Mouse (Mus musculus) spleen, embryonic (tissue): ENCODE results near the gene Adgrl1.

Experiments used
- CTCF ChIA-PET: fragments of 350-600 bp; sonication (Branson Sonifier 250); formaldehyde crosslinking; loops from one replicate; lab custom pipeline; 2022; lab: Charles Lee

Adgrl1 gene

GRCm38 (mm10) chr8:83899363-83900252, at the start of gene Adgrl1:
TSS of gene Adgrl1 (plus strand) at chr8:83900105.
- CTCF ChIA-PET = interaction anchor here (0.7 kb wide), 1 partner anchor 177 kb away, joined by 7 read pairs; no protein-coding TSS in a partner anchor

GRCm38 (mm10) chr8:83852329-83852728, 47.6 kb upstream of the Adgrl1 start:
- CTCF ChIA-PET = no interaction called here

GRCm38 (mm10) chr8:83853323-83854050, 46.4 kb upstream of the Adgrl1 start:
- CTCF ChIA-PET = no interaction called here

GRCm38 (mm10) chr8:83856486-83857065, 43.3 kb upstream of the Adgrl1 start:
- CTCF ChIA-PET = no interaction called here

GRCm38 (mm10) chr8:83862439-83863268, 37.3 kb upstream of the Adgrl1 start:
- CTCF ChIA-PET = no interaction called here

GRCm38 (mm10) chr8:83874881-83875655, 24.8 kb upstream of the Adgrl1 start:
- CTCF ChIA-PET = no interaction called here

- CTCF ChIA-PET = no interaction called here
Observed at GRCm38 (mm10) chr8:83875656-83876040, 24.3 kb upstream of the Adgrl1 start.

- CTCF ChIA-PET = no interaction called here
Observed at GRCm38 (mm10) chr8:83876080-83876837, 23.6 kb upstream of the Adgrl1 start.

GRCm38 (mm10) chr8:83876838-83877223, 23.1 kb upstream of the Adgrl1 start:
- CTCF ChIA-PET = no interaction called here

GRCm38 (mm10) chr8:83888409-83888808, 11.5 kb upstream of the Adgrl1 start:
- CTCF ChIA-PET = no interaction called here

GRCm38 (mm10) chr8:83892061-83892460, 7.8 kb upstream of the Adgrl1 start:
- CTCF ChIA-PET = interaction anchor here (1.0 kb wide), 1 partner anchor 108 kb away, joined by 3 read pairs; no protein-coding TSS in a partner anchor

GRCm38 (mm10) chr8:83893915-83894314, 6.0 kb upstream of the Adgrl1 start:
- CTCF ChIA-PET = interaction anchor here (0.6 to 3.3 kb wide), 4 partner anchors 197 to 1045 kb away, joined by 3 to 11 read pairs (median 4); no protein-coding TSS in a partner anchor

GRCm38 (mm10) chr8:83895894-83896293, 4.0 kb upstream of the Adgrl1 start:
- CTCF ChIA-PET = interaction anchor here (0.6 to 3.3 kb wide), 4 partner anchors 21 to 234 kb away, joined by 4 to 11 read pairs (median 5); no protein-coding TSS in a partner anchor

GRCm38 (mm10) chr8:83896461-83896860, 3.4 kb upstream of the Adgrl1 start:
- CTCF ChIA-PET = interaction anchor here (0.6 to 3.3 kb wide), 3 partner anchors 20 to 234 kb away, joined by 4 to 11 read pairs (median 6); no protein-coding TSS in a partner anchor

GRCm38 (mm10) chr8:83897211-83897610, 2.7 kb upstream of the Adgrl1 start:
- CTCF ChIA-PET = interaction anchor here (0.6 kb wide), 1 partner anchor 841 kb away, joined by 3 read pairs; no protein-coding TSS in a partner anchor

GRCm38 (mm10) chr8:83898456-83898855, 1.4 kb upstream of the Adgrl1 start:
- CTCF ChIA-PET = interaction anchor here (0.7 to 1.1 kb wide), 3 partner anchors 157 to 792 kb away, joined by 3 to 7 read pairs (median 4); partner anchors contain the start of gene Adgre5

GRCm38 (mm10) chr8:83898985-83899362, 931 bp upstream of the Adgrl1 start:
- CTCF ChIA-PET = interaction anchor here (0.7 to 1.1 kb wide), 3 partner anchors 158 to 792 kb away, joined by 3 to 7 read pairs (median 4); partner anchors contain the start of gene Adgre5

- CTCF ChIA-PET = interaction anchor here (0.7 kb wide), 1 partner anchor 176 kb away, joined by 7 read pairs; no protein-coding TSS in a partner anchor
Observed at GRCm38 (mm10) chr8:83900266-83900956, 506 bp downstream of the Adgrl1 start.
